In genomic region chr3:58129358-58129903, GRCm38 (mm10) we compare ENCODE assay signal across 20 mouse cellular contexts.
"Had no signal": no experiment of that assay in that cellular context is flagged by ENCODE, and none has a peak within 500 bp of the region (broad histone marks: within the 10 kb centered on the region; RNA-seq: fewer than 3 reads in every experiment).

No protein-coding gene starts in this region.

- DNase-seq: kidney, adult 8-10 months; kidney, postnatal 10 days; kidney, postnatal 36 days; layer of hippocampus, postnatal 36 days; liver, embryonic 13.5 days; lung, adult 2 months; lung, postnatal 14 days; lung, postnatal 4 days; midbrain, embryonic 14.5 days; right cerebral cortex, adult 18-20 months; right cerebral cortex, postnatal 14 days; right cerebral cortex, postnatal 4 days; thymus, adult 2 months; thymus, postnatal 14 days; thymus, postnatal 4 days had no signal

- H3K36me3 ChIP-seq: liver, embryonic 13.5 days; neural tube, embryonic 12.5 days; neural tube, embryonic 15.5 days had no signal

- H3K9ac ChIP-seq: liver, embryonic 13.5 days; neural tube, embryonic 12.5 days; neural tube, embryonic 15.5 days had no signal

- H3K27me3 ChIP-seq: liver, embryonic 13.5 days; neural tube, embryonic 12.5 days; neural tube, embryonic 15.5 days had no signal

- H3K4me3 ChIP-seq: left cerebral cortex, adult 2 months; liver, embryonic 13.5 days; neural tube, embryonic 12.5 days; neural tube, embryonic 15.5 days had no signal

- H3K9me3 ChIP-seq: liver, embryonic 13.5 days; neural tube, embryonic 12.5 days; neural tube, embryonic 15.5 days had no signal

- H3K27ac ChIP-seq: left cerebral cortex, adult 2 months; liver, embryonic 13.5 days; neural tube, embryonic 12.5 days; neural tube, embryonic 15.5 days; stomach, postnatal 0 days had no signal

- H3K4me2 ChIP-seq: liver, embryonic 13.5 days; midbrain, embryonic 11.5 days; neural tube, embryonic 12.5 days; neural tube, embryonic 15.5 days had no signal

- H3K4me1 ChIP-seq: neural tube, embryonic 12.5 days; neural tube, embryonic 15.5 days had no signal
